Mouse (Mus musculus): ENCODE measurements around the gene Pgbd5. TPM values are rescaled to one million over a fixed set of nuclear protein-coding genes. Genes with fewer than 3 reads are reported as not detected.

Gene Pgbd5
- polyA plus RNA-seq, 1 experiment from 2014 or later, result 1.9 TPM

DNA sequence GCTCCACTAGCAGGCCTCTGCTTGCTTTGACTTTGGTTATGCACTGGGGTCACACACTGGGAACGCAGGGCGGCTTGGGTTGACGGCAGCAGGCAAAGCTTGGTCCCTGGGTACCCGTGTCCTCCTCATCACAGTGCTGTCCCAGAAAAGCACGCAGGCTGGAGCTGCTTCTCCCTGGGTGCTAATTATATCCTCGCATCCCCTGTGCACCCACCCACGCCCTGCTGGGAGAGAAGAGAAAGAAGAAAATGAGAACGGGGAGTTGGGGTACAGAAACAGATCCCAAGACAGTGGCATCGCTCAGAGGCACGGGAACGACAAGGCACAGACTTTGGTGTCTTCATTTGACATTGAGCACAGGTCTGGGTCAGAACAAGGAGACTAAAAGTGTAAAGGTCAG is 50.0 kb downstream of the Pgbd5 start:
- Histone ChIP-seq H3K9me3 (replicated peaks; ENCODE audit: control insufficient read depth, low read length) (no peaks in the 10 kb centered on the region), H3K4me3 (replicated peaks; ENCODE audit: low read length) (no peak overlapping the region)
- ATAC-seq (ENCODE audit: insufficient read depth, low FRiP score), result no peak

DNA sequence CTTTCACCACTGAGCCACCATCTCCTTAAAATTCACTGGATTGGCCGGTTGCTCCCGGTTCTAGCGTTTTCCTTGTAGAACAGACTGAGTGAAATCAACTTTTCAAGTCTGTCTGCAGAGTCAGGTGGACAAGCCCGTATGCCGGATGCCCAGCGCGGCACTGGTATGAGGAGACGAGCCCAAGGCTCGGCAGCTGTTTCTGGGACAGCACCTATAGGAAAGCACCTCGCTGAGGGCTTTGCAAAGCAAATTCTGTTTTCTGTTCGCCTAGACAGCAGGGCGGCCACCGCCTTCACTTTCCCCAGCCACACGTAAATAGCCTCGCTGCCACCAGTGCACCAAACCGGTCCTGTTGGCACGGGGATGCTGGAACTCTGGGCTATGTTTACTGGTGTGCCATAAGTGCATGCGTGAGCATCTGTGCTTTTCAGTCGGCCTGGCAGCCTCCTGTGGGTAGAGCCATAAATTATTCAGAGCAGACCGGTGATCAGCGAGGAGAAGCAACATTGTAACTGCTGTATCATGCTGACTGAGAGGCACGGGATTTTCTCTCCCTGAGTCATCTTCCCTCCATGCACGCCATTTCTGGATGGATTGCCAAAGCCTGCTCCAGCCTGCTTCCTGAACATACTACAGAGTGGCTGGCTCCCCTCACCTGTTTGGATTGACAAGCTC is 53.1 kb downstream of the Pgbd5 start:
- WGBS, result 81% methylated on average over 23 of the region's 23 CpGs

More for the DNA sequence above, 50.0 kb downstream of the Pgbd5 start:
- Histone ChIP-seq H3K27me3 (ENCODE audit: control insufficient read depth, insufficient read depth, low read length) (no peaks in the 10 kb centered on the region), H3K36me3 (ENCODE audit: control insufficient read depth, insufficient read depth, low read length) (no peaks in the 10 kb centered on the region), H3K9ac (ENCODE audit: low read length) (no peak overlapping the region), H3K27ac (ENCODE audit: low read length) (no peak overlapping the region), H3K4me2 (ENCODE audit: low read depth, low read length) (no peak overlapping the region), H3K4me1 (ENCODE audit: control insufficient read depth, insufficient read depth, low read length) (no peaks in the 10 kb centered on the region)
- WGBS, result 83% methylated on average over 11 of the region's 11 CpGs

DNA sequence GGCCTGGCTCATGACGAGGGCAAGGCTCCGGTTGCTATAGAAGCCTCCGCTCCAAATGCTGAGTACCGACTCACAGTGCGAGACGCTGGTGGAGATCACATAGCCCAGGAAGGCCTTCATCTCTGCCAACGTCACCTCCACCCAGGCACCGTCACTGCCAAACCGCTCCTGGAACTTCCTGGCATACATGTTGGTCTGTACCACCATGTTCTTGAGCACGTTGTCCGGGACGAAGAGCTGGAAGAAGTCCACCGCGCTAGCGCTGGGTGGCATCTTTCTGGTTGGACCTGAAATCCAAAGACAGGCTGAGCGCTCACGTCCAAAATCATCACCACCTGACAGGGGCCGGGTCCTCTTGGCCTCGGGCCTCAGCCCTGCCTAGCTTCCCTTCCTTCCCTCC is 55.1 kb downstream of the Pgbd5 start:
- ATAC-seq (ENCODE audit: insufficient read depth, low FRiP score), result no peak
- no peak overlapping the region for H3K9ac ChIP-seq (ENCODE audit: low read length)
- H3K4me3 ChIP-seq (replicated peaks; ENCODE audit: low read length), result no peak overlapping the region
- WGBS, result 92% methylated on average over 19 of the region's 19 CpGs
- no peaks in the 10 kb centered on the region for H3K9me3 ChIP-seq (replicated peaks; ENCODE audit: control insufficient read depth, low read length)
- H3K36me3 ChIP-seq (ENCODE audit: control insufficient read depth, insufficient read depth, low read length), result no peaks in the 10 kb centered on the region
- H3K27ac ChIP-seq (ENCODE audit: low read length), result no peak overlapping the region
- no peak overlapping the region for H3K4me2 ChIP-seq (ENCODE audit: low read depth, low read length)
- H3K4me1 ChIP-seq (ENCODE audit: control insufficient read depth, insufficient read depth, low read length), result no peaks in the 10 kb centered on the region
- no peaks in the 10 kb centered on the region for H3K27me3 ChIP-seq (ENCODE audit: control insufficient read depth, insufficient read depth, low read length)

More for the DNA sequence above, 53.1 kb downstream of the Pgbd5 start:
- Histone ChIP-seq H3K4me2 (ENCODE audit: low read depth, low read length) (no peak overlapping the region), H3K4me3 (replicated peaks; ENCODE audit: low read length) (no peak overlapping the region), H3K36me3 (ENCODE audit: control insufficient read depth, insufficient read depth, low read length) (no peaks in the 10 kb centered on the region), H3K27ac (ENCODE audit: low read length) (no peak overlapping the region), H3K9ac (ENCODE audit: low read length) (no peak overlapping the region), H3K27me3 (ENCODE audit: control insufficient read depth, insufficient read depth, low read length) (no peaks in the 10 kb centered on the region), H3K9me3 (replicated peaks; ENCODE audit: control insufficient read depth, low read length) (no peaks in the 10 kb centered on the region), H3K4me1 (ENCODE audit: control insufficient read depth, insufficient read depth, low read length) (no peaks in the 10 kb centered on the region)
- ATAC-seq (ENCODE audit: insufficient read depth, low FRiP score), result no peak

DNA sequence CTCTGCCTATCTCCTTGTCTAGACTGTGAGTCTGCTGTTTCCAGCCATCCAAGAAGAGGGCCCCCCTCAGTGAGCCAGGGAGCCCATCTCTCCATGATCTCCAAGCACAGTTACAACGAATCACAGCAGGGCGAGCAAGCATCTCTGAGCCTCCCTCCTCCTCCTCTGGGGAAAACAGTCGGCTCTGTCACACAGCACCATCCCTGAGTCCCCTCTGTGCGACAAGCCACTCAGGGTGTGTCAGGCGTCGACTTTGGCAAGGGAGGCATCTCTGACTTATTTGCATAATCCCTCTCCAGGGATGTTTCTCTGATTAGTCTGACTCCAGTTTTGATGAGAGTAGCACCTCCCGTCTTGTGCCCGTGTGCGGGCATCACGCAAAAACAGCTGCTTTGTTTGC is 57.2 kb downstream of the Pgbd5 start:
- Histone ChIP-seq H3K4me3 (replicated peaks; ENCODE audit: low read length) (no peak overlapping the region), H3K27me3 (ENCODE audit: control insufficient read depth, insufficient read depth, low read length) (no peaks in the 10 kb centered on the region), H3K4me2 (ENCODE audit: low read depth, low read length) (no peak overlapping the region), H3K4me1 (ENCODE audit: control insufficient read depth, insufficient read depth, low read length) (no peaks in the 10 kb centered on the region), H3K9me3 (replicated peaks; ENCODE audit: control insufficient read depth, low read length) (no peaks in the 10 kb centered on the region), H3K27ac (ENCODE audit: low read length) (no peak overlapping the region), H3K9ac (ENCODE audit: low read length) (no peak overlapping the region), H3K36me3 (ENCODE audit: control insufficient read depth, insufficient read depth, low read length) (no peaks in the 10 kb centered on the region)
- no peak for ATAC-seq (ENCODE audit: insufficient read depth, low FRiP score)
- WGBS, result 67% methylated on average over 10 of the region's 10 CpGs

DNA sequence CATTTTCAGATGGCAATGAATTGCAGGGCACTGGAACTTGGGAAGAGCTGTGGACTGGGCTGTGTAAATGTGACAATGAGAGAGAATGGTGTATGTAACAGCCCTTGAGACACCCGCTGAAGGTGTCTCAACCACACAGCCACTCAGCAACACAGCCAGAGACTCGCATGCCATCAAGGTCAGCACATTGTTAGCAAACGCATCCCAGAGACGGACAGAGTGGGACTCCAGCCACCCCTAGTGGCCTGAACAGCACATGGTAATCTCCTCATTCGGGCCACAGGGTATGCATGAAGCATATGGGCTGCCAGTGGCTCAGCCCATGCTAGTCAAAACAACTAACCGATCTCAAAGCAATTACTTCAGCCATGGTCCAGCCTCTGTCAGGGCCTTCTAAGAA is 60.2 kb downstream of the Pgbd5 start:
- no peak for ATAC-seq (ENCODE audit: insufficient read depth, low FRiP score)
- no peak overlapping the region for H3K27ac ChIP-seq (ENCODE audit: low read length)
- 65% methylated on average over 6 of the region's 6 CpGs for WGBS
- H3K4me2 ChIP-seq (ENCODE audit: low read depth, low read length), result no peak overlapping the region
- H3K4me1 ChIP-seq (ENCODE audit: control insufficient read depth, insufficient read depth, low read length), result no peaks in the 10 kb centered on the region
- no peaks in the 10 kb centered on the region for H3K27me3 ChIP-seq (ENCODE audit: control insufficient read depth, insufficient read depth, low read length)
- H3K4me3 ChIP-seq (replicated peaks; ENCODE audit: low read length), result no peak overlapping the region
- no peak overlapping the region for H3K9ac ChIP-seq (ENCODE audit: low read length)
- no peaks in the 10 kb centered on the region for H3K9me3 ChIP-seq (replicated peaks; ENCODE audit: control insufficient read depth, low read length)
- no peaks in the 10 kb centered on the region for H3K36me3 ChIP-seq (ENCODE audit: control insufficient read depth, insufficient read depth, low read length)

DNA sequence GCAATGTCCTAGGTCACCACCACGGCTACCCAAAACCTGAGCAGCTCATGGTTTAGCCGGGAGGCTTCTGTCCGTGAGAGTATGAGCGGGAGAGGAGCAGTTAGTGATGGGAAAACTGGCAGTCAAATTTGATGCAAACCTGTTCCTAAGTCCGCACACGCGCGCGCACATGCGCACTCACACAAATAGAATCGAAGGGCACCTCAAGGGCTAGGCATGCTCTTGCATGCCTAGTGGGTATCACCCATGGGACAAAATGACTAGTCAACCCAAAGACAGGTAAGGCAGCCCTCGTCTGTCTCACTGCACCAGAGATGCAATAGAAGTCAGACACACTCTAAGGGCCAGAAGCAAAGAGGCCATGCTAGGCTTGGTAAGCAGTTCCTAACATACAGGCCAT is 63.1 kb downstream of the Pgbd5 start:
- Histone ChIP-seq H3K27ac (ENCODE audit: low read length) (no peak overlapping the region), H3K4me2 (ENCODE audit: low read depth, low read length) (no peak overlapping the region), H3K27me3 (ENCODE audit: control insufficient read depth, insufficient read depth, low read length) (no peaks in the 10 kb centered on the region), H3K4me3 (replicated peaks; ENCODE audit: low read length) (no peak overlapping the region), H3K4me1 (ENCODE audit: control insufficient read depth, insufficient read depth, low read length) (no peaks in the 10 kb centered on the region), H3K36me3 (ENCODE audit: control insufficient read depth, insufficient read depth, low read length) (no peaks in the 10 kb centered on the region), H3K9ac (ENCODE audit: low read length) (no peak overlapping the region), H3K9me3 (replicated peaks; ENCODE audit: control insufficient read depth, low read length) (no peaks in the 10 kb centered on the region)
- ATAC-seq (ENCODE audit: insufficient read depth, low FRiP score), result no peak
- 94% methylated on average over 12 of the region's 12 CpGs for WGBS

DNA sequence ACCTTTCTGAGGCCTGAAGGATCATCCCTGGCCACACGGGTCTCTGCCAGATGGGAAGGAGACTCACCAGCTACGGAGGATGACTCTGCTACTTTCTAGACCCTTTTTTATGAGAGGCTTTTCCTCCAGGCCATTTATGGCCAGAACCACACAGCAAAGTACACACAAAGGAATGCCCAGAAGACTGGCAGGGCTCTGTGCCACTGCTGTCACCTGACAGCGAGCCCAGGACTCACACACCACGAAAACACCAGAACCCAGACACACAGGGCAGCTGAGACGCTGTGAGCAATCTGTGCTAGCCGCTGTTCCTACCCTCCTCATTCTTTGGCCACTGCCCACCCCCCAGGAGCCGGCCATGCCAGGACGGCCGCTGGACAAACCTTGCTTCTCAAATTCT is 63.7 kb downstream of the Pgbd5 start:
- WGBS, result 89% methylated on average over 9 of the region's 9 CpGs
- no peak for ATAC-seq (ENCODE audit: insufficient read depth, low FRiP score)
- Histone ChIP-seq H3K36me3 (ENCODE audit: control insufficient read depth, insufficient read depth, low read length) (no peaks in the 10 kb centered on the region), H3K4me3 (replicated peaks; ENCODE audit: low read length) (no peak overlapping the region), H3K9me3 (replicated peaks; ENCODE audit: control insufficient read depth, low read length) (no peaks in the 10 kb centered on the region), H3K27ac (ENCODE audit: low read length) (no peak overlapping the region), H3K4me2 (ENCODE audit: low read depth, low read length) (no peak overlapping the region), H3K9ac (ENCODE audit: low read length) (no peak overlapping the region), H3K4me1 (ENCODE audit: control insufficient read depth, insufficient read depth, low read length) (no peaks in the 10 kb centered on the region), H3K27me3 (ENCODE audit: control insufficient read depth, insufficient read depth, low read length) (no peaks in the 10 kb centered on the region)

DNA sequence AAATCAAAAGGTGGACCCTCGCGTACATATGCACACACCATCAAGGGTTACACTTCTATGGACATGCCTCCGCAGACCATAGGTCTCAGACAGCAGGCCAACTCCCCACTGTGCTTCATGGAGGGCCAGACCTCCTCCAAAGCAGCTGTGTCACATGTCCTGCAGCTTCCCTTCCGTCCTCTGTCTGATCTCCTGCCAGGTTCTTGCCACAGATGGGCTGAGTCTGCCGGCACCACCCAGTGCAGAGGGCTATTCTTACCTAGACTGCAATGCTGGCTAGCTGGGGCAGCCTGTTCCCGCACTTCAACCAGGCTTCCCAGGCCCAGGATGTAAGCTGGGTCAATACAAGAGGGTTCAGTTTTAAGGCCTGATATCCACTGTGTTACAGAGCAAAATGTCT is 64.3 kb downstream of the Pgbd5 start:
- H3K9ac ChIP-seq (ENCODE audit: low read length), result no peak overlapping the region
- H3K27ac ChIP-seq (ENCODE audit: low read length), result no peak overlapping the region
- ATAC-seq (ENCODE audit: insufficient read depth, low FRiP score), result no peak
- no peaks in the 10 kb centered on the region for H3K27me3 ChIP-seq (ENCODE audit: control insufficient read depth, insufficient read depth, low read length)
- H3K4me3 ChIP-seq (replicated peaks; ENCODE audit: low read length), result no peak overlapping the region
- no peak overlapping the region for H3K4me2 ChIP-seq (ENCODE audit: low read depth, low read length)
- H3K9me3 ChIP-seq (replicated peaks; ENCODE audit: control insufficient read depth, low read length), result no peaks in the 10 kb centered on the region
- no peaks in the 10 kb centered on the region for H3K36me3 ChIP-seq (ENCODE audit: control insufficient read depth, insufficient read depth, low read length)
- no peaks in the 10 kb centered on the region for H3K4me1 ChIP-seq (ENCODE audit: control insufficient read depth, insufficient read depth, low read length)
- WGBS, result 75% methylated on average over 6 of the region's 6 CpGs

DNA sequence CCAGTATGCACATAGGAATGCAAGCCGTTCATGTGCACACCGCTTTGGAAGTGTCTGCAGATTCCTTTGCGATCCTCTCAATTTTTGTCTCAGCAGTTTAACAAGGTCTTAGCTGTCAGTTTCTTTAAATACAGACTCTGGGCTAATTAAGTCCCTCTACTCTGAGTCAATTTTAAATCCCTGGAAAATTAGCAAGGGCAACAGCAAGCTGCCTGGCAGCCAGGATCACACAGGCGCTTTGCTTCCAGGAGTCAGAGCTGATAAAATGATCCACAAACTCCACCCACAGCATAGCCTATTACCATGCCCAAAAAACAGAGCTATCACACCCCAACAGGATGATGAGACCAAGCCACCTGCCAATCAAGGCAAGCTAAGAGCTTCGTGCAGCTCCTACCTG is 65.7 kb downstream of the Pgbd5 start:
- Histone ChIP-seq H3K4me2 (ENCODE audit: low read depth, low read length) (no peak overlapping the region), H3K9me3 (replicated peaks; ENCODE audit: control insufficient read depth, low read length) (no peaks in the 10 kb centered on the region), H3K4me1 (ENCODE audit: control insufficient read depth, insufficient read depth, low read length) (no peaks in the 10 kb centered on the region), H3K36me3 (ENCODE audit: control insufficient read depth, insufficient read depth, low read length) (no peaks in the 10 kb centered on the region), H3K9ac (ENCODE audit: low read length) (no peak overlapping the region), H3K27ac (ENCODE audit: low read length) (no peak overlapping the region), H3K4me3 (replicated peaks; ENCODE audit: low read length) (no peak overlapping the region), H3K27me3 (ENCODE audit: control insufficient read depth, insufficient read depth, low read length) (no peaks in the 10 kb centered on the region)
- ATAC-seq (ENCODE audit: insufficient read depth, low FRiP score), result no peak
- 87% methylated on average over 5 of the region's 5 CpGs for WGBS

All from stomach, embryonic 16.5 days (tissue).